Mouse (Mus musculus) liver, postnatal 0 days (tissue): Measurements from ENCODE around the gene Sys1.

Experiments used
- CTCF ChIP-seq: sonication (generic); IDR thresholded peaks from 2 replicates; pipeline ENCODE4 v1.5.1; 2016; ENCODE audit warnings: antibody characterized with exemption, low read depth
- EP300 ChIP-seq: IDR thresholded peaks from 2 replicates; pipeline ENCODE4 v1.6.1; 2016; ENCODE audit warnings: antibody characterized with exemption, low read depth, mild to moderate bottlenecking

DNA sequence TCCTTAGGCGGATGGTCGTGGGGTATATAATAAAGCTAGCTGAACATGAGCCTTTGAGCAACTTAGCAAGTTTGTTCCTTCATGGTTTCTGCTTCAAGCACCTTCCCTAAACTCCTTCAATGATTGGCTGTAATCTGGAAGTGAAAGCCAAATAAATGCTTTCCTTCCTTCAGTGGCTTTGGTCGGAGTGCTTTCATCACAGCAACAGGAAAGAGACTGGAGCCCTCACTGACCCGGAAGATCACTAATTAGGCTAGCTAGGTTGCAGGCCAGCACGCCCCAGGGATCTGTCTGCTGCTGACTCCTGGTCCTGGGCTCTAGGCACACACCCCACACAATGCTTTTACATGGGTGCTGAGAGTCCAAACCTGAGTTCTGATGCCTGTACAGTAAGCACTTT is 71.8 kb downstream of the Sys1 start:
- TF ChIP-seq CTCF (no peak), EP300 (no peak)
